Mouse (Mus musculus) frontal cortex, adult 2 months (tissue): Measurements from ENCODE around the gene Ghrl. TPM values are rescaled to one million over a fixed set of nuclear protein-coding genes. Genes with fewer than 3 reads are reported as not detected.
"Not testable (repeated sequence)": the region's sequence is repeated elsewhere in the genome, so short reads cannot be mapped to it uniquely, and the experiment has no call there.

Source experiments
- DNase-seq, 2 experiments: peaks; one replicate each; pipeline ENCODE4 v3.0.0; 2022; ENCODE audit warnings: low spot score in 1 of 2; ENCODE audit errors: extremely low spot score in 1 of 2
- polyA plus RNA-seq: library from polyadenylated mRNA; depleted of rRNA; stranded (reverse); fragments of >200 nt; gene quantifications from 2 replicates; pipeline ENCODE4 v1.2.3, GENCODE M21; 2012; rRNA removed

Gene Ghrl
- 0.23 and 0.30 TPM in 2 replicates for polyA plus RNA-seq

- DNase-seq, result no peak
These were observed at the start of gene Ghrl for GRCm38 (mm10) chr6:113719878-113720277. Ghrl (minus strand) TSS chr6:113719880.

GRCm38 (mm10) chr6:113768804-113769203 lies 49.1 kb upstream of the Ghrl start:
- peak in 1 of 2 experiments; percentile 73 for DNase-seq

- peak in 1 of 2 experiments; percentile 81 for DNase-seq
These were observed 42.0 kb upstream of the Ghrl start for GRCm38 (mm10) chr6:113761644-113762043.

- DNase-seq, result no peak
These were observed 29.5 kb upstream of the Ghrl start for GRCm38 (mm10) chr6:113749119-113749685.

- DNase-seq, result peak in 1 of 2 experiments; percentile 28
These were observed 28.7 kb upstream of the Ghrl start for GRCm38 (mm10) chr6:113748351-113748750.

- DNase-seq, result peak in 1 of 2 experiments; percentile 63
These were observed 27.6 kb upstream of the Ghrl start for GRCm38 (mm10) chr6:113747284-113747683.

- DNase-seq, result no peak
These were observed 25.4 kb upstream of the Ghrl start for GRCm38 (mm10) chr6:113745117-113745516.

GRCm38 (mm10) chr6:113743111-113743510 lies 23.4 kb upstream of the Ghrl start:
- DNase-seq, result peak in 1 of 2 experiments; percentile 50

- DNase-seq, result peak in 1 of 2 experiments; percentile 64
These were observed 22.6 kb upstream of the Ghrl start for GRCm38 (mm10) chr6:113742321-113742720.

GRCm38 (mm10) chr6:113741425-113741824 lies 21.7 kb upstream of the Ghrl start:
- peak in 1 of 2 experiments; percentile 35 for DNase-seq

GRCm38 (mm10) chr6:113740236-113741217 lies 20.8 kb upstream of the Ghrl start, which contains the start of gene Sec13:
Sec13 (minus strand) TSS chr6:113740743.
- DNase-seq, result peak; percentile 61 to 91

- DNase-seq, result no peak
These were observed 17.8 kb upstream of the Ghrl start for GRCm38 (mm10) chr6:113737318-113738046.

GRCm38 (mm10) chr6:113731296-113731695 lies 11.6 kb upstream of the Ghrl start:
- DNase-seq, result no peak

GRCm38 (mm10) chr6:113728181-113728580 lies 8.5 kb upstream of the Ghrl start:
- DNase-seq, result no peak

GRCm38 (mm10) chr6:113721061-113721460 lies 1.4 kb upstream of the Ghrl start:
- no peak for DNase-seq

- DNase-seq, result no peak
These were observed 2.1 kb downstream of the Ghrl start for GRCm38 (mm10) chr6:113717541-113717940.

GRCm38 (mm10) chr6:113714797-113715196 lies 4.9 kb downstream of the Ghrl start:
- DNase-seq, result no peak

- DNase-seq, result no peak
These were observed 5.4 kb downstream of the Ghrl start for GRCm38 (mm10) chr6:113714276-113714675.

- DNase-seq, result not testable (repeated sequence)
These were observed 6.3 kb downstream of the Ghrl start for GRCm38 (mm10) chr6:113713389-113713788.

GRCm38 (mm10) chr6:113712718-113713117 lies 7.0 kb downstream of the Ghrl start:
- DNase-seq, result no peak
